Mouse (Mus musculus): ENCODE data around the gene Ttc25. TPM values are rescaled to one million over a fixed set of nuclear protein-coding genes. Genes with fewer than 3 reads are reported as not detected.
A peak's percentile ranks its signal among the peaks of the same experiment; 100 is the strongest.

Ttc25 gene
- polyA plus RNA-seq, 1 experiment from 2014 or later: 1.2 TPM

DNA sequence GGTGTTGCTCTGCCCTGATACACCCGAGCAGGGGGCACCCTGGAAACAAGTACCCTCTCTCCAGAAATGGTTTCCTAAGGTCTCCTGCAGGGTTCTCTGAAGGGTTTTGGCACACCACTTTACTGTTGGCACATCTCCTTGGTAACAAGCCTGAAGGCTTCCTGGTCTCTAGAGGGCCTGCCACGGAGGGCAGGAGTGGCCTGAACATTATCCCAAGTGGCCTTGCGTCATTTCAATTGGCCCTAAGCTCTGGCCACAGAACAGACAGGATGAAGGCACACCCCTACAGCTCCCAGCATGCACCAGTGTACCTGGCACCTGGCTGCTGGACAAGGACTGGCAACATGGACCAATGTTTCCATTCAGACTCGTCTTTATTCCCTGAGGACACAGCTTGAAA is 7.4 kb downstream of the Ttc25 start:
- H3K4me1 ChIP-seq (replicated peaks): no peaks in the 10 kb centered on the region; the same call in 1 of the 2 replicates
- ATAC-seq (ENCODE audit: insufficient number of reproducible peaks, insufficient read depth, low FRiP score, low TSS enrichment, low read depth): no peak
- H3K27me3 ChIP-seq: no peaks in the 10 kb centered on the region
- no peak overlapping the region for H3K9ac ChIP-seq (replicated peaks)
- H3K27ac ChIP-seq: no peak overlapping the region
- no peaks in the 10 kb centered on the region for H3K36me3 ChIP-seq
- no peaks in the 10 kb centered on the region for H3K9me3 ChIP-seq
- H3K4me3 ChIP-seq (replicated peaks): no peak overlapping the region
- 82% methylated on average over 4 of the region's 4 CpGs for WGBS
- H3K4me2 ChIP-seq: no peak overlapping the region

DNA sequence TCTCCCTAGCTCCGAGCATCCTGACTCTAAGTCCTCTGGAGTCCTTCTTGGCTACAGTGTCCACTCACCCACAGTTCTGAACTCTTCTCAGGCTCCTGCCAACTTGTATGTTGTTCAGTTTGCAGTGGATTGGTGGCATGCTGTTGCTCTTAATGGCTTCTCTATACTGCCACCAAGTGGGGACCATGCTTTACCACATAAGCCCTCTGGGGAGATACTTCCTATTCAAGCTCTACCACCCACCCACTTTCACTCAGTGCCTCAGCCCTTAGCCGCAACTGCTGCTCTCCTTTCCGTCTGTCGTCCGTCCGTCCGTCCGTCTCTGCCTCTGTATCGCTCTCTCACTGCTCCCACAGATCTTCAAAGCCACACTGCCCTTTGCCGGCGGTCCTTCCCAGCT is 10.2 kb downstream of the Ttc25 start:
- Histone ChIP-seq H3K4me1 (replicated peaks) (no peaks in the 10 kb centered on the region; the same call in 1 of the 2 replicates), H3K4me2 (no peak overlapping the region; the same call in 1 of the 2 replicates), H3K9me3 (no peaks in the 10 kb centered on the region), H3K4me3 (replicated peaks) (no peak overlapping the region), H3K9ac (replicated peaks) (no peak overlapping the region), H3K27me3 (no peaks in the 10 kb centered on the region), H3K27ac (no peak overlapping the region), H3K36me3 (no peaks in the 10 kb centered on the region)
- 18% methylated on average over 11 of the region's 11 CpGs for WGBS
- ATAC-seq (ENCODE audit: insufficient number of reproducible peaks, insufficient read depth, low FRiP score, low TSS enrichment, low read depth): no peak

DNA sequence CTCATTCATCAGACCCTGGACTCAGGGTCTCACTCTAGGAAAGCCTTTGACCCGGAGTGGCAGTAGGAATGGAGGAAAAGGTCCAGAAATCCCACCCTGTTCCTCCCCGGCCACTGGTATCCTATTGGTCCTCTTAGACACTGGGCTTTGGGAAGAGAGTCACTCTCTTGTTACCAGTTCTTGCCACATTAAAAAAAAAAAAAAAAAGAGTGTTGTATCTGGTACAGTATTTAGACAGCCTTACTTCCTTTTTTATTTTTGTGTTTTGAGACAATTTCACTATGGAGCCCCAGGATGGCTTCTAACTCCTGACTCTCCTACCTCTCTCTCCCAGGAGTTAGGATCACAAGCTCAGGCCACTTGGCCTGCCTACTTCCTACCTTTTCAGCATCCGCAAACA is 12.2 kb downstream of the Ttc25 start:
- Histone ChIP-seq H3K27ac (no peak overlapping the region), H3K4me1 (replicated peaks) (no peaks in the 10 kb centered on the region; the same call in 1 of the 2 replicates), H3K9me3 (no peaks in the 10 kb centered on the region), H3K36me3 (no peaks in the 10 kb centered on the region), H3K27me3 (no peaks in the 10 kb centered on the region), H3K4me3 (replicated peaks) (no peak overlapping the region), H3K9ac (replicated peaks) (no peak overlapping the region), H3K4me2 (no peak overlapping the region)
- 74% methylated on average over 3 of the region's 3 CpGs for WGBS
- no peak for ATAC-seq (ENCODE audit: insufficient number of reproducible peaks, insufficient read depth, low FRiP score, low TSS enrichment, low read depth)

DNA sequence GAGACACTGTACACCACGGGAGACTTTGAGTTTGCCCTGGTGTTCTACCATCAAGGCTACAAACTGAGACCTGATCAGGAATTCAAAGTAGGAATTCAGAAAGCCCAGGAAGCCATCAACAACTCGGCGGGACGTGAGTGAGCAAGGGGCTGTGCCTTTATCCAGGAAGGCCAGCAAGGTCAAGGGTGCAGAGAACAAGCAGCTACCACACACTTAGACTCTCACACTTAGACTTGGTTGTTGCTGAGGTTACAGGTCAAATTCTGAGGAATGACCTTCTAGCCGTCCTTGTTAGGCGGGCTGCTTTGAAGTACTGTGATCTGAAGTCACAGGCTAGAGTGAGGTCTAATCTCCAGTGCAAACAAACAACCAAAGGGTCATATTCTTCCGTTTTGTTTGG is 14.1 kb downstream of the Ttc25 start:
- no peaks in the 10 kb centered on the region; the same call in 1 of the 2 replicates for H3K4me1 ChIP-seq (replicated peaks)
- no peak overlapping the region for H3K27ac ChIP-seq
- H3K4me2 ChIP-seq: no peak overlapping the region
- H3K9ac ChIP-seq (replicated peaks): no peak overlapping the region
- ATAC-seq (ENCODE audit: insufficient number of reproducible peaks, insufficient read depth, low FRiP score, low TSS enrichment, low read depth): no peak
- no peaks in the 10 kb centered on the region for H3K27me3 ChIP-seq
- no peak overlapping the region for H3K4me3 ChIP-seq (replicated peaks)
- WGBS: 43% methylated on average over 7 of the region's 7 CpGs
- H3K36me3 ChIP-seq: no peaks in the 10 kb centered on the region
- no peaks in the 10 kb centered on the region for H3K9me3 ChIP-seq

DNA sequence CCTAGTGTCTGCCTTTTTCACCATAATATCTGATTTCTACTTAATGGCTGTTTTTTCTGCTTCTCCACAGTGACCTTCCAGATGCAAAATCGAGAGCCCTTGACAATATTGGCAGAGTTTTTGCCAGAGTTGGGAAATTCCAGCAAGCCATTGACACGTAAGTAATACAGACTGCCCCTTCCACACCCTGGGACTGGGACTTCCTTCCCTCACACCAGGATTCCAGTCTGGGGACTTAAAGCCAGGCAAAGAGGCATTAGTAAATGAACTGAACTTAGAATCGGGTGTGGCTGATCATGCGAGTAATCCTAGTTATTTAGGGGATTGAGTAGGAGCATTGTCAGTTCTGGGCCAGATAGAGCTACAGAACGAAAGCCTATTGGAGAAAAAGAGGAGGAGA is 16.3 kb downstream of the Ttc25 start:
- Histone ChIP-seq H3K9me3 (no peaks in the 10 kb centered on the region), H3K4me3 (replicated peaks) (no peak overlapping the region), H3K27ac (no peak overlapping the region), H3K36me3 (no peaks in the 10 kb centered on the region), H3K4me1 (replicated peaks) (no peaks in the 10 kb centered on the region), H3K27me3 (no peaks in the 10 kb centered on the region), H3K9ac (replicated peaks) (no peak overlapping the region), H3K4me2 (no peak overlapping the region)
- ATAC-seq (ENCODE audit: insufficient number of reproducible peaks, insufficient read depth, low FRiP score, low TSS enrichment, low read depth): no peak
- WGBS: 72% methylated on average over 5 of the region's 5 CpGs

DNA sequence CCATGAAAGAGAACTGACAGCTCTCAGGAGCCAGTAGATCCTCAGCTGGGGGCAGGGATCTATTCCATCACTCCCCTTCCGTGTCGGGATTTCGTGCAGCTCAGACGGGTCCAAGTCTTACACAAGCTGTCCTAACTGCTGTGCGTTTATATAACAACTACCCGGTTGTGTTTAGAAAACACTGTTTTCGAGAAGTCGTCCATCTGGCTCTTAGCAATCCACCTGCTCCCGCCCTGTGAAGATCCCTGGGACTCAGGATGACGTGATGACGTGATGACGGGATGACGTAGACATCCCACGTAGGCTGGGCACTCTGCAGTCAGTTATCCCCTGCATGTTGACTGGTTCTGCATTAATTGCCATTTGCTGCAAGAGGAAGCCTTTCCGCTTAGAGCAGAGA is 18.9 kb downstream of the Ttc25 start:
- H3K4me2 ChIP-seq: no peak overlapping the region
- no peak overlapping the region for H3K27ac ChIP-seq
- no peaks in the 10 kb centered on the region for H3K9me3 ChIP-seq
- no peak overlapping the region for H3K4me3 ChIP-seq (replicated peaks)
- H3K4me1 ChIP-seq (replicated peaks): no peaks in the 10 kb centered on the region
- 82% methylated on average over 15 of the region's 15 CpGs for WGBS
- H3K27me3 ChIP-seq: no peaks in the 10 kb centered on the region
- no peak for ATAC-seq (ENCODE audit: insufficient number of reproducible peaks, insufficient read depth, low FRiP score, low TSS enrichment, low read depth)
- no peak overlapping the region for H3K9ac ChIP-seq (replicated peaks)
- H3K36me3 ChIP-seq: no peaks in the 10 kb centered on the region

DNA sequence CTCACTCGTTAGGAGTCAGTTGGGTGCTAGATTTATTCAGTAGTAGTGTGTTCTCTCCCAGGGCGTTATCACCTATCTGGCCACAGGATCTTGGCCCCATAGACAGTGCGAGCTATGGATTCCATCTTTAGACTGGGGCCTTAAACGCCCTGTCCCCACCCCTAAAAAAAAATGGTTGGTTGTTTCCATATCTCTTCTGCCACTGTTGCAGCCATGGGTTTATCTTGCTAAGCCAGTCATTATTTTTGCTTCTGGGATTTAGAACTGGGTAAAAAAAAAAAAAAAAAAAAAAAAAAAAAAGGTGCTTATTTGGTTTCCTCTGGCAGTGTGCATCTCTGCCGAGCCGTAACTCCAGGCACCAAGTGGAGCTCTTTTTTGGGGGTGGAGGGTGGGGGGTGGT is 19.3 kb downstream of the Ttc25 start:
- no peak overlapping the region for H3K4me3 ChIP-seq (replicated peaks)
- 85% methylated on average over 6 of the region's 6 CpGs for WGBS
- no peak for ATAC-seq (ENCODE audit: insufficient number of reproducible peaks, insufficient read depth, low FRiP score, low TSS enrichment, low read depth)

DNA sequence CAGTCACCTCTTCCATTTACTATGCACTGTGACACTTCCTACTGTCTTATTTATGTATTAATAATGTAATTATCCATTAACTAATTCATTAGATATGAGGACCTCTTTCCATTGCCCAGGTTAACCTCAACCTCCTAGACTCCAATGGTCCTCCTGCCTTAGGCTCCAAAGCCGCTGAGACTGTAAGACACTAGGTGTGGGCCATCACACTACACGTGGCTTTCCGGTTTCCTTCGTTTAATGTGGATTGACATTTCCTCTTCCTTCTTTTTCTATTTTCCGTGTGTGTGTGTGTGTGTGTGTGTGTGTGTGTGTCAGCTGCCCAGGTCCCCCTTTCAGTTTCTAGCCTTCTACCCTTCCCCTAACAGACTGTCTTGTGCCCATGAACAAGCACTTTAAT is 21.8 kb downstream of the Ttc25 start:
- WGBS: 76% methylated on average over 5 of the region's 5 CpGs
- Histone ChIP-seq H3K4me3 (replicated peaks) (no peak overlapping the region), H3K4me1 (replicated peaks) (0 out of 2 replicates have a peak, but pooled peaks cover 2% of the 10 kb centered on the region), H3K27ac (no peak overlapping the region), H3K4me2 (no peak overlapping the region), H3K9ac (replicated peaks) (no peak overlapping the region), H3K36me3 (no peaks in the 10 kb centered on the region), H3K9me3 (no peaks in the 10 kb centered on the region), H3K27me3 (peaks cover 17% of the 10 kb centered on the region)
- no peak for ATAC-seq (ENCODE audit: insufficient number of reproducible peaks, insufficient read depth, low FRiP score, low TSS enrichment, low read depth)

More for the DNA sequence above, 19.3 kb downstream of the Ttc25 start:
- Histone ChIP-seq H3K36me3 (no peaks in the 10 kb centered on the region), H3K4me1 (replicated peaks) (no peaks in the 10 kb centered on the region), H3K27ac (no peak overlapping the region), H3K9me3 (no peaks in the 10 kb centered on the region), H3K27me3 (no peaks in the 10 kb centered on the region), H3K9ac (replicated peaks) (no peak overlapping the region), H3K4me2 (no peak overlapping the region)

DNA sequence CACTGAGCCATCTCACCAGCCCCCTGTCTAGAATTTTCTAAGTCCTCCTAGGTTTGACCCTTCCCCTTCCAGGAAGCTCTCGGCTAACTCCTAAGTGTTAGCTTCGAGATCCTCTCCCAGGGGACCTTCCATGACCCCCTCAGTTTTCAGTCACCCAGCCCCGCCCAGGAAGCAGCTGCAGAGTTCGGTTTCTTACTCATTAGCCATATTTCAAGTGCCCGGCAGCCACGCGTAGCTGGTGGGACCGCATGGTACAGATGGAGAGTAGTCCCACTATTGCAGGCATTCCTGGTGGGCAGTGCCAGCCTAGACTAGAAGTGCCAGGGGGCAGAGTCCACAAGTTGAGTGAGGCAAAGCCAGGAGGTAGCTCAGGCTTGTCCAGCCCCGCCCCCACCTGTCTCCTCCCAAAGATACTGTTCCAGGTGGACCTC is 22.4 kb downstream of the Ttc25 start:
- H3K9ac ChIP-seq (replicated peaks): no peak overlapping the region
- ATAC-seq (ENCODE audit: insufficient number of reproducible peaks, insufficient read depth, low FRiP score, low TSS enrichment, low read depth): no peak
- no peak overlapping the region for H3K4me2 ChIP-seq
- H3K9me3 ChIP-seq: no peaks in the 10 kb centered on the region
- WGBS: 64% methylated on average over 9 of the region's 9 CpGs
- H3K4me3 ChIP-seq (replicated peaks): no peak overlapping the region
- 0 out of 2 replicates have a peak, but pooled peaks cover 2% of the 10 kb centered on the region for H3K4me1 ChIP-seq (replicated peaks)
- H3K36me3 ChIP-seq: no peaks in the 10 kb centered on the region
- H3K27ac ChIP-seq: no peak overlapping the region
- H3K27me3 ChIP-seq: peaks cover 17% of the 10 kb centered on the region

DNA sequence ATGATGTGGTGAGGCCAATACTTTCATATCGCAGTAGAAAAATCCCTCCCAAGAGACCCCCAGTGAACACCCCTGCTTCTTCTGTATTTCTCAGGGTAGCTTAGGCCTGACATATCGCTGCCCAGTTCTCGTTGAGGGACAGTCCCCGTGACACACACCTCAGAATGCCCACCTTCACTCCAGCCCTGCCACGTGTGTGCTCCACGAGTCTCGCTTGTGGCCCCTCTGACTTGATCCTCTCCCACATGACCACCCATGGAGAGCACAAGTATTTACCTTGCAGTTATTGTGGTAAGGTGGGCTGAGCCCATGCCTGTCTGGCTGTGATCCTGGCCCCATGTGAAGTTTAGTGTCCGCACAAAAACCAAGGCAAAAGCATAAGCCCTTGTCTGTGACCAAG is 23.3 kb downstream of the Ttc25 start:
- H3K27me3 ChIP-seq: peaks cover 17% of the 10 kb centered on the region
- no peaks in the 10 kb centered on the region for H3K9me3 ChIP-seq
- H3K4me2 ChIP-seq: no peak overlapping the region
- H3K4me1 ChIP-seq (replicated peaks): 0 out of 2 replicates have a peak, but pooled peaks cover 2% of the 10 kb centered on the region
- H3K27ac ChIP-seq: no peak overlapping the region
- ATAC-seq (ENCODE audit: insufficient number of reproducible peaks, insufficient read depth, low FRiP score, low TSS enrichment, low read depth): no peak
- no peak overlapping the region for H3K9ac ChIP-seq (replicated peaks)
- WGBS: 85% methylated on average over 8 of the region's 8 CpGs
- H3K36me3 ChIP-seq: no peaks in the 10 kb centered on the region
- no peak overlapping the region for H3K4me3 ChIP-seq (replicated peaks)

DNA sequence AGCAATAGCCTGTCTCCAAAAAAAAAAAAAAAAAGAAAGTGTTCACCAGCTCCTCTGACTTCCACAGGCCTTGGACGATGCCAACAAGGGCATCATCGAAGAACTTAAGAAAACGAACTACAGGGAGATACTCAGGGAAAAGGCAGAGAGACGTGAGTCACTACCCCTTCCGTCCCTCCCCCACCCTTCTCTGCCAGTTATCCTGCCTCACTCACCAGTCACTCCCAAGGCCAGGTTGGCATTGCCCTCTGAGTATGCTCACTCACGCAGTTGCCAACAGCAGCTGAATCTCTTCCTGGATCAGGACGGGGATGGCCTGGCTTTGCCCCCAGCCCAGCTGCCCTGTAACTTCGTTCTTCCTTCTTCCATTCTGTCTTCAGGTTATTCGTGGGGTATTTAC is 24.4 kb downstream of the Ttc25 start:
- 61% methylated on average over 9 of the region's 9 CpGs for WGBS
- Histone ChIP-seq H3K27ac (no peak overlapping the region), H3K9me3 (no peaks in the 10 kb centered on the region), H3K9ac (replicated peaks) (no peak overlapping the region), H3K4me1 (replicated peaks) (0 out of 2 replicates have a peak, but pooled peaks cover 2% of the 10 kb centered on the region), H3K27me3 (peaks cover 17% of the 10 kb centered on the region), H3K36me3 (no peaks in the 10 kb centered on the region), H3K4me3 (replicated peaks) (no peak overlapping the region), H3K4me2 (no peak overlapping the region)
- no peak for ATAC-seq (ENCODE audit: insufficient number of reproducible peaks, insufficient read depth, low FRiP score, low TSS enrichment, low read depth)

DNA sequence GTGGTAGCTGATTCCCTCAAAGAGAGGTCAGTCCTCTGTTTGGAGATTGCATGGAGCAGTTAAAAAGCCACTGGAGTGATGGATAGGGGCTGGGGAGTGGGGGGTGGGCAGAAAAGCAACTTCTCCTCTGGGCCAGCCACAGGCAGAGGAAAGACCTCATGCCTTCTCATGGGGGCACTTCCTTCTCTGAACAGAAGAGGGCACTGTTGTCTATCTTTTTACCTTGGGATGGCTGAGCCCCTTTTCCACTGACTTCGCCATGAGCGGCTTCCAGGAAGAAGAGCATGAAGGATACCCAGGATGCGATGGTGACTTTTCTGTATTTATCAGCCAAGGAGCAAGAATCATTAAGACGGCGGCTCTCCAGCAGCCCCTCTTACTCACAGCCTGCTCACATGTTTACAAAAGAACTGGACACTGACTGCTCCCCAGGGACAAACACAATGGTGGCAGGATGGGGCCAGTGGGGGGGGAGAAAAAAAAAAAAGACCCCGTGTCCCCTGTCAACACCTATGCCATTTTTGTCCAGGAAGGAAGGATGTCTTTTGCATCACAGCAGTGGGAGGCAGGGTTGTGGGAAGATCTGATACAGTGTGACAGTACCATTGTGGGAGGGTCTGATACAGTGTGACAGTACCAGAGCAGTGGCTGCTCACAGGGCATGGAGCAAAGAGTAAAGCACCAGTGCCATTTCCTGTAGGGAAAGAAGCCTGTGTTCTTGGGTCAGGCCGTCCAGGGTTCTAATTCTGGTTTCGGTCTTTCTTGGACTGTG is 25.2 kb downstream of the Ttc25 start:
- peaks cover 17% of the 10 kb centered on the region for H3K27me3 ChIP-seq
- peak overlapping the region; percentile 5; the same call in 1 of the 2 replicates for H3K4me3 ChIP-seq (replicated peaks)
- no peak overlapping the region for H3K9ac ChIP-seq (replicated peaks)
- 10% methylated on average over 8 of the region's 8 CpGs for WGBS
- H3K27ac ChIP-seq: no peak overlapping the region
- H3K4me2 ChIP-seq: peak overlapping the region; percentile 40
- 0 out of 2 replicates have a peak, but pooled peaks have one; percentile 1 for ATAC-seq (ENCODE audit: insufficient number of reproducible peaks, insufficient read depth, low FRiP score, low TSS enrichment, low read depth)
- H3K4me1 ChIP-seq (replicated peaks): peaks cover 6% of the 10 kb centered on the region; the same call in 1 of the 2 replicates
- H3K9me3 ChIP-seq: no peaks in the 10 kb centered on the region
- H3K36me3 ChIP-seq: no peaks in the 10 kb centered on the region

Data from limb, embryonic 12.5 days (tissue).